In the genomic region with DNA sequence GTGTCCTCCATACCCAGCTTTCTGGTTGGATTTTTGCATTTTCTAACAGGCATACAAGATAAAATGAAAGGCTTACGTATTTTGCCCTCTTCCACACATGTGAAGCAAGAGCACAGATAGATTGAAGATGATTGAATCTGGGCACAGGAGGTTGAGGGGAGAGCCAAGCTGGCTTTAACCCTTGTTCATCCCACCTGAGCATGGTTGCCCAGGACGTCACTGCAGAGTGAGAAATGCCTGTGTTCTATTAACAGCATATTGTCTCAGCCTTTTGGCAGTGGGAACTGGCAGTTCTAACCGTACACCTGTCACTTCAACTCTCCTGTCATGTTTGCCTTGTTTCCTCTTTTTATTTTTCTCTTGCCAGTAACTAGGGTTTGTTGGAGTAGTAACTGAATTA, we compare ENCODE assay signal across 12 mouse cellular contexts.
DNase-seq lines count a peak whose midpoint lies in the region.
"Had no signal": no experiment of that assay in that cellular context is flagged by ENCODE, and none has a peak within 500 bp of the region (broad histone marks: within the 10 kb centered on the region; RNA-seq: fewer than 3 reads in every experiment).

No protein-coding gene starts in this region.

- peak; percentile 9 for DNase-seq in layer of hippocampus, adult 11-12 months (ENCODE audit: low spot score)
- DNase-seq in layer of hippocampus, postnatal 25 days (ENCODE audit: extremely low spot score in 1 of 2, low spot score in 1 of 2): no peak
- DNase-seq in cerebellum, adult 11 months: peak; percentile 76
- DNase-seq in cerebellum, adult 18-20 months: peak; percentile 79 to 87
- DNase-seq in cerebellum, postnatal 14 days: peak; percentile 75 to 83
- DNase-seq in lung, postnatal 36 days: no peak
- DNase-seq in left cerebral cortex, adult 9 months (ENCODE audit: low spot score in 2 of 2): no peak
- DNase-seq: adrenal gland, adult 2 months; embryo, embryonic 11 days; kidney, adult 18-20 months; liver, postnatal 0 days; spleen, adult 18-20 months had no signal

Comparison
In these comparisons a context has a peak if more than half of its experiments do, and no peak if none do; other contexts are left out.
1. DNase-seq: peak in layer of hippocampus, adult 11-12 months (single experiment), cerebellum, adult 11 months (single experiment), cerebellum, adult 18-20 months (2 of 2) and cerebellum, postnatal 14 days (2 of 2); none in layer of hippocampus, postnatal 25 days (0 of 2), lung, postnatal 36 days (single experiment) and left cerebral cortex, adult 9 months (0 of 2).